Mouse (Mus musculus) liver, embryonic 14.5 days (tissue): ENCODE results near the gene Gm45208. TPM values are rescaled to one million over a fixed set of nuclear protein-coding genes. Genes with fewer than 3 reads are reported as not detected.

Experiments used
- ATAC-seq: fragments of 200-750 bp; cut with Nextera tagmentation; 2 replicates; pipeline ENCODE4 v1.8.0; 2017; ENCODE audit warnings: moderate number of reproducible peaks, mild to moderate bottlenecking, moderate library complexity; ENCODE audit not compliant: insufficient read depth
- DNase-seq, 3 experiments: peaks; one replicate each; pipeline ENCODE4 v3.0.0-alpha.2; 2012 to 2013; ENCODE audit warnings: low read depth in 3 of 3, low spot score in 3 of 3
- H3K27ac ChIP-seq: fragments of 300-500 bp; sonication (generic); 2 replicates; pipeline ENCODE4 v1.5.1; 2014; ENCODE audit warnings: moderate library complexity, mild to moderate bottlenecking, control low read depth, inconsistent platforms
- H3K27me3 ChIP-seq: fragments of 300-500 bp; sonication (generic); 2 replicates; pipeline ENCODE4 v1.6.1; 2014; ENCODE audit warnings: mild to moderate bottlenecking, low read length, moderate library complexity; ENCODE audit not compliant: control insufficient read depth, insufficient read depth
- H3K36me3 ChIP-seq: fragments of 300-500 bp; sonication (generic); replicated peaks from 2 replicates; pipeline ENCODE4 v1.6.1; 2014; ENCODE audit warnings: low read depth; ENCODE audit not compliant: control insufficient read depth, insufficient read depth
- H3K4me1 ChIP-seq, 2 experiments: fragments of 200-500 bp in 1 of 2; fragments of 300-500 bp in 1 of 2; sonication (generic) in 1 of 2; replicated peaks; 2 replicates each; pipeline ENCODE4 v1.6.1; 2012 to 2014; ENCODE audit warnings: antibody characterized with exemption in 1 of 2, inconsistent platforms in 1 of 2, low read length in 1 of 2; ENCODE audit not compliant: control insufficient read depth in 2 of 2, insufficient read depth in 2 of 2
- H3K4me2 ChIP-seq: fragments of 300-500 bp; sonication (generic); 2 replicates; pipeline ENCODE4 v1.6.1; 2014; ENCODE audit warnings: low read depth, mild to moderate bottlenecking, control low read depth, moderate library complexity
- H3K4me3 ChIP-seq, 2 experiments: fragments of 200-500 bp in 1 of 2; fragments of 300-500 bp in 1 of 2; sonication (generic) in 1 of 2; 2 replicates each; pipeline ENCODE4 v1.5.1; 2012 to 2014; ENCODE audit warnings: low read depth in 2 of 2, low read length in 2 of 2, mild to moderate bottlenecking in 2 of 2, control low read depth in 1 of 2, inconsistent platforms in 1 of 2, moderate library complexity in 1 of 2; ENCODE audit not compliant: insufficient read depth in 1 of 2
- H3K9ac ChIP-seq: fragments of 300-500 bp; sonication (generic); replicated peaks from 2 replicates; pipeline ENCODE4 v1.6.1; 2014; ENCODE audit warnings: mild to moderate bottlenecking, control low read depth, moderate library complexity
- H3K9me3 ChIP-seq: fragments of 300-500 bp; sonication (generic); 2 replicates; pipeline ENCODE4 v1.6.1; 2016; ENCODE audit warnings: low read length, mixed read lengths; ENCODE audit not compliant: control insufficient read depth
- CTCF ChIP-seq: IDR thresholded peaks from 2 replicates; pipeline ENCODE4 v1.5.1; 2016; ENCODE audit warnings: antibody characterized with exemption, low read depth, control low read depth
- EP300 ChIP-seq: IDR thresholded peaks from 2 replicates; pipeline ENCODE4 v1.6.1; 2016; ENCODE audit warnings: antibody characterized with exemption, low read depth
- WGBS: fragments of 180-500 bp; shearing (Covaris S2); extraction: QIAGEN DNeasy Blood & Tissue Kit; methylation state at CpG from one replicate; pipeline ENCODE4 v1.1.7; 2014; ENCODE audit not compliant: insufficient replicate concordance; 5-methylcytosine and 5-hydroxymethylcytosine counted together
- polyA plus RNA-seq, 2 experiments: library from polyadenylated mRNA; depleted of rRNA in 1 of 2; stranded (reverse) in 1 of 2; unstranded in 1 of 2; fragments of >200 nt; fragmentation: Nextera tagmentation in 1 of 2; extraction: Ambion mirVana in 1 of 2; gene quantifications; 2 replicates each; pipeline versions ENCODE4 v1.2.1 to v1.2.3; 2012 to 2014

The Gm45208 gene
- polyA plus RNA-seq (2012; rRNA removed) (0.09 and 0.18 TPM in 2 replicates), polyA plus RNA-seq (2014; fragmentation: Nextera tagmentation; extraction: Ambion mirVana) (not detected in 2 replicates)

DNA sequence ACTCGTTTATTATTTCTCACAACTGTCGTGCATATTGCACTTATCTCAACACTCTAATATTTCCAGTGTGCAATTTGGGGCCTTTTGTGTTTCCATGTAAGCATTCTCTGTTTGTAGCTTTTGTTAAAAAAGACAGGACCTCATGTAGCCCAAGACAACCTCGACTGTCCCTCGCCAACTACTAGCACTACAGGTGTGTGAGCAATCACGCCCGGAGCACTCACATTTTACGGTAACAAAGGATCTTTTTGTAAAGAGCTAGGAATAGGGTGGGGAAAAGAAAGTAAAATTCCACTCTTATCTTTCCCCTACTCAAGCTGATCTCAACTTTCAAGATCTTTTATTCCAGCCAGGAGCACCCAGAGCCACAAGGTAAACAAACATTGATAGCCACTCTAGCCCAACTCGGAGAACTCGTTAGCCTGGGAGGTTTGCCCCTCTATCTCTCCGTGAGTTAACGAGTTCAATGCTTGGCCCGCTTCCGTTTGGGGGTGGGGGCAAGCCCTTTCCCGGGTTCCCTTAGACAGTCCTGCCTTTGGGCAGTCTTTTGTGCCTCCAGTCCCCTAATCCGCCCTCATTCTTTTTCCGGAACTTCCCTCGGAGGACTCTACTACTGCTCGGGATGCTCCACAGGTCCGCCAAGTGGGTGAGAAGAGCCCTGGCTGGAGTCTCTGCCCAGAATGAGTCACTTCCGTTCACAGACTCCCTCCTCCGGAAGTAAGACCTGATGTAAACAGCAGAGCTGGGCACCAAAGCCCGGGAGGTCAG lies at the start of gene Gm45208:
Gene Gm45208 (plus strand): TSS at position 732 of the 768 bp plus-strand sequence.
- peak; percentile 91 for ATAC-seq
- DNase-seq, result peak; percentile 64 to 72 (median 65)

DNA sequence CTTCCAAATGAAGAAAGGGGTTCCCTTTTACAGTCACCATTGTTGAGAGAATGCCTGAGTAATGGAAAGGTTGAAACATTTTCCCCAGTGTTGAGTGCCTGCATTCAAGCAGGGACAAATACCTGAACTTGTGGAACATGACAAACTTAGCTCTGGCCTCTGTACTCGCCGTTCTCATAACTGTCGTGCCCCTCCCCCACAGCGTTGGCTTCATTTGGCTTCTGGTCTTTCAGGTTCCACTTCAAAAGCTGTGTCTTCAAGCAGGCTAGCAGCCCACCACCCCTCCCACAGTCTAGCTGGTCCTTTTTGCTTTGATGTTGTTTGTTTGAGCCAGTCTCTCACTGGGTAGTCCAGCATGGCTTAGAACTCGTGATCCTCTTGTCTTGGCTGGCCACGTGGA lies 49.3 kb upstream of the Gm45208 start:
- Histone ChIP-seq H3K4me1 (peaks cover 0 to 15% of the 10 kb centered on the region in 2 experiments; a peak in 2 of 4 replicates), H3K9ac (no peak overlapping the region), H3K4me2 (no peak overlapping the region), H3K27ac (no peak overlapping the region), H3K36me3 (no peaks in the 10 kb centered on the region), H3K27me3 (no peaks in the 10 kb centered on the region), H3K4me3 (no peak overlapping the region), H3K9me3 (no peaks in the 10 kb centered on the region)
- ATAC-seq (no peak), DNase-seq (no peak)
- TF ChIP-seq EP300 (no peak), CTCF (no peak)
- WGBS, result 33% methylated on average over 6 of the region's 6 CpGs

More for the DNA sequence above, at the start of gene Gm45208:
- Histone ChIP-seq H3K4me3 (peak within 1 kb of the TSS; percentile 65 to 98), H3K9ac (peak within 1 kb of the TSS; percentile 76), H3K36me3 (no peaks in the 10 kb centered on the region), H3K4me2 (peak within 1 kb of the TSS; percentile 73), H3K27ac (peak within 1 kb of the TSS; percentile 74), H3K4me1 (peaks cover 0 to 6% of the 10 kb centered on the region in 2 experiments; a peak in 1 of 4 replicates), H3K9me3 (no peaks in the 10 kb centered on the region), H3K27me3 (no peaks in the 10 kb centered on the region)
- no peak for TF ChIP-seq EP300
- no peak for TF ChIP-seq CTCF
- WGBS, result 12% methylated on average over 22 of the region's 22 CpGs

DNA sequence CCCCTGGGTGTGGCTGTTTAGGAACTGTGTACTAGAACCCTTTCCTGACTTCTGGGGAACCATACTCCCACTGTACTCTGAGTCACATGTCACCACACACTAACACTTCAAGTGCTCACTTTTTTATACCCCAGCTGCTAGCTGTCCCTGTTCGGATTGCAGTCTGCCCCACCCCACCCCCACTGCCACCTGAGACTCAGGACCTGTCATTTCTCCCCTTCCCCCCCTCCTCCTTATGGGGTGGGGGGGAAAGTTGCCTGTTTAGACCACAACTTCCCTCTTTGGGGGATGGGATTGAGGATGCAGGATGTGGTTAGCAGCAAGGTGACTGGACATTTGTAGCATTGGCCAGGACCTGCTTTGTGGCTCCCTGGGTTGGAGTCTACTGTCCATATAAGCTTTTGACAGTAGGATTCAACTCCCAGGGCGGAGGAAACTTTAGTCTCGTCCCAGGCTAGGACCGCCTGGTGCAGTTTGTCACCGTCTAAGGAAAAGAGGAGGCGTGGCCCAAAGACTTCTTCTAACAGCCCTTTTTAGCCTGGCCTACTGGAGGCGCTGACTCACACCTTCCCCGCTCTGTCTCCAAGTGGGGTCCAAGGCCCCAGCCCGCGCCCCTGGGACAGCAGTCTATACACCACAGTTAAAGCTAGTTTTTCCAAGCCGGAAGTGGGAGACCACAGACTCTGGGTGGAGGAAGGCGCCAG lies 48.3 kb upstream of the Gm45208 start:
- TF ChIP-seq EP300 (no peak), CTCF (no peak)
- Histone ChIP-seq H3K4me3 (no peak overlapping the region), H3K4me2 (peak overlapping the region; percentile 62), H3K9ac (no peak overlapping the region; the same call in 1 of the 2 replicates), H3K4me1 (peaks cover 0 to 15% of the 10 kb centered on the region in 2 experiments; a peak in 2 of 4 replicates), H3K36me3 (no peaks in the 10 kb centered on the region), H3K27me3 (no peaks in the 10 kb centered on the region), H3K9me3 (no peaks in the 10 kb centered on the region), H3K27ac (no peak overlapping the region)
- WGBS, result 21% methylated on average over 12 of the region's 12 CpGs
- peak; percentile 47 for ATAC-seq
- no peak for DNase-seq

DNA sequence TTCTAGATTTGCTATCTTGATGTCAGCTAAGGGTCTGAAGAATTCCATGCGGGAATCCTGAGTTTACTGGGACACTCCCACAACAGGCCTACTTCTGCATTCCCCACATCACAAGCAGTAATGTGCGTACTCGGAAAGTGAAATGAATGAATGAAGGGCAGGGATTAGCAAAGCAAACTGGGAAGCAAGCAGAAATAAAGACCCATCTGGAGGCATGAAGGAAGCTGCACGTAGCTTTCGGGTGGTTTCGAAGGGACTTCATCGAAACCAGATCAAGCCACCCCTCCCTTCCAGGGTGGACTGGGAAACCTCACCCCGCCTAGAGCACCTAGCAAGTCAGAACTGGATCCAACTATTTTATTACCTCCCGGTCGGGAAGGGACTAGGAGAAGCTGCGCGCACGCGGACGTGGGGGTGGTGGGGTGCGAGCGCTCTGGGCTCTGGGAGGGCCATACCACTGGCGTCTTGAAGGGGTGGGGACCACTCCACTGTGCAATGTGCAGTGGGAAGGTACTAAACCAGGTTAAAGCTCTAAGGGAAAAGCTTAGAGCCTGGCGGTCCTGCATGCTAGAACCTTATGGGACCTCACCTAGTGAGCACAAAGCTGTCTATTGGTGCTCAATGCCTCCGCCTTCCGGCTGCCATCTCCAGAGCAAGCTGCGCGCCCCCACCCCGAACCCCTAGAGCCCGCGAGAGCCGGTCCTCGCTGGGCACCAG lies 47.6 kb upstream of the Gm45208 start:
- H3K4me2 ChIP-seq, result peak overlapping the region; percentile 62
- WGBS, result 16% methylated on average over 28 of the region's 28 CpGs
- H3K4me1 ChIP-seq, result peaks cover 0 to 15% of the 10 kb centered on the region in 2 experiments; a peak in 2 of 4 replicates
- no peak for DNase-seq
- H3K4me3 ChIP-seq, result peak overlapping the region; percentile 18 to 40
- no peaks in the 10 kb centered on the region for H3K9me3 ChIP-seq
- no peaks in the 10 kb centered on the region for H3K27me3 ChIP-seq
- H3K27ac ChIP-seq, result no peak overlapping the region
- TF ChIP-seq CTCF (no peak), EP300 (no peak)
- H3K36me3 ChIP-seq, result no peaks in the 10 kb centered on the region
- peak overlapping the region; percentile 31; the same call in 1 of the 2 replicates for H3K9ac ChIP-seq
- ATAC-seq, result no peak
